Mouse (Mus musculus): Measurements from ENCODE around the gene Sytl1. TPM values are rescaled to one million over a fixed set of nuclear protein-coding genes. Genes with fewer than 3 reads are reported as not detected.
A peak's percentile ranks its signal among the peaks of the same experiment; 100 is the strongest.

The Sytl1 gene
- polyA plus RNA-seq, 1 experiment from 2014 or later, result 0.56 TPM

DNA sequence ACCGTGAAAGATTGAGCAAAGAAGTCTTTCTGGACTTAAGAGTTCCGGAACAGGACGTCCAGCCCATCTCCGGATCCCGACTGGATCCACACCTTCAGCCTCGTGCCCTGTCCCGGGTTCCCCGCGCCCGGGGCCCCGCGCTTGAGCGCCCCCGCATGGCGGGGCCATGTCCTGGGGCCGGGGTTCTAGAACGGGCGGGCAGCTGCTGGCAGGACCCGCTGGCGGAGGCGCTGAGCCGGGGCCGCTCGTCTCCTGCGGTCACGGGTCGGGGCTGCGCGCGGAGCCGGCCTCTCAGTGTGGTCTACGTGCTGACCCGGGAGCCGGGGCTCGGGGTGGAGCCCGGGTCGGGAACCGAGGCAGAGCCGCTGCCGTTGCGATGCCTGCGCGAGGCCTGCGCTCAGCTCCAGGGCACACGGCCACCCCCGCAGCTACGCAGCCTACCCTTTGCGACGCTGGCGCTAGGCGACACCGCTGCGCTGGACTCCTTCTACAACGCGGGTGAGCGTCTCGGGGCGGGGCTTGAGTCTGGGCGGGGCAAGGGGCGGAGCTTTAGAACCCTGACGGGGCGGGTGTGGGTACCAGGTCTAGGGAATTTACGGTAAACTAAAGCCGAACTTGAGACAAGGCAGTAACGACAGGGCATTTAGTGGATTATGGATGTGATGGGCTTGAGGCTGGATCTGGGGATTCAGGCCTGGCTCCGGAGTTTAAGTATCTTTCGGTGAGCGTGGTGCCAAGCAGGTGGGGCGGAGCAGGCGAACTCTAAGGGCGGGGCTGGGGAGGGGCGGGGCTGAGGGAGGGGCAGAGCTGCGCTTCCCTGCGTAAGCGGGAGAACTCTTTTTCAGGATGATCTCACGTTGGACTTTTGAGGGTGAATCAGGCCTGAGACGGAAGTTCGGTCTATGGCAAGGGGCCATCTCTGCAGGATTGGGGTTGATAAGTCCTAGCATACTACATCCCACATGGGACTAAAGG, 21.7 kb downstream of the Sytl1 start:
- peak overlapping the region; percentile 36; the same call in 1 of the 2 replicates for H3K9ac ChIP-seq
- peaks cover 11% of the 10 kb centered on the region for H3K4me1 ChIP-seq
- WGBS, result under 1% methylated on average over 78 of the region's 78 CpGs
- H3K36me3 ChIP-seq (replicated peaks), result no peaks in the 10 kb centered on the region
- H3K4me2 ChIP-seq, result peak overlapping the region; percentile 74
- no peak overlapping the region for H3K27ac ChIP-seq
- peaks cover 53% of the 10 kb centered on the region for H3K27me3 ChIP-seq (replicated peaks)
- peak overlapping the region; percentile 49 for H3K4me3 ChIP-seq
- peak; percentile 91 for ATAC-seq (replicated peaks)
- H3K9me3 ChIP-seq, result no peaks in the 10 kb centered on the region

GRCm38 (mm10) chr4:133240490-133240921, 22.4 kb downstream of the Sytl1 start, which contains the start of gene Map3k6:
TSS of gene Map3k6 (plus strand) at chr4:133240818.
- peaks cover 11% of the 10 kb centered on the region for H3K4me1 ChIP-seq
- peak within 1 kb of the TSS; percentile 49 for H3K4me3 ChIP-seq
- WGBS, result 9% methylated on average over 16 of the region's 16 CpGs
- no peaks in the 10 kb centered on the region for H3K36me3 ChIP-seq (replicated peaks)
- peak within 1 kb of the TSS; percentile 36; the same call in 1 of the 2 replicates for H3K9ac ChIP-seq
- peak within 1 kb of the TSS; percentile 74 for H3K4me2 ChIP-seq
- no peaks in the 10 kb centered on the region for H3K9me3 ChIP-seq
- ATAC-seq (replicated peaks), result 0 out of 2 replicates have a peak, but pooled peaks have one; percentile 21
- no peak within 1 kb of the TSS for H3K27ac ChIP-seq
- peaks cover 50% of the 10 kb centered on the region for H3K27me3 ChIP-seq (replicated peaks)

DNA sequence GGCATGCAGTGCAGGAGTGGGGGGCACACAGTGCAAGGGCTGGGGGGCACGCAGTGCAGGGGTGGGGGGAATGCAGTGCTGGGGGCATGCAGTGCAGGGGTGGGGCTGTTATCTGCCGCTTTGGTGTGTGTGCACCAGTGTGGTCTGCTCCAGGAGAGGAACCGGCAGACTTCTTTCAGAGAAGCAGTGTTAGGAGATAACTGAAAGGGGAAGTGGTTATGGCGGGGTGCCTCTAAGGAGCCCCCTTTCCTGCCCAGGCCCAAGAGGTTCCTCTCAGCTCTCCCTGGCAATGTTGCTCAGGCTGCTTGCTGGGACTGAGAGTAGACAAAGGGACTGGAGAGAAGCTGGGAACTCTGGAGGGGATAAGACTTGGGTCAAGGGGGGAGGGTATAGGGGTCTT, 25.0 kb downstream of the Sytl1 start:
- Histone ChIP-seq H3K36me3 (replicated peaks) (no peaks in the 10 kb centered on the region), H3K4me1 (peaks cover 11% of the 10 kb centered on the region), H3K27ac (no peak overlapping the region), H3K4me3 (no peak overlapping the region), H3K4me2 (no peak overlapping the region), H3K9ac (no peak overlapping the region), H3K27me3 (replicated peaks) (peaks cover 34% of the 10 kb centered on the region), H3K9me3 (no peaks in the 10 kb centered on the region)
- WGBS, result 84% methylated on average over 4 of the region's 4 CpGs
- ATAC-seq (replicated peaks), result no peak

DNA sequence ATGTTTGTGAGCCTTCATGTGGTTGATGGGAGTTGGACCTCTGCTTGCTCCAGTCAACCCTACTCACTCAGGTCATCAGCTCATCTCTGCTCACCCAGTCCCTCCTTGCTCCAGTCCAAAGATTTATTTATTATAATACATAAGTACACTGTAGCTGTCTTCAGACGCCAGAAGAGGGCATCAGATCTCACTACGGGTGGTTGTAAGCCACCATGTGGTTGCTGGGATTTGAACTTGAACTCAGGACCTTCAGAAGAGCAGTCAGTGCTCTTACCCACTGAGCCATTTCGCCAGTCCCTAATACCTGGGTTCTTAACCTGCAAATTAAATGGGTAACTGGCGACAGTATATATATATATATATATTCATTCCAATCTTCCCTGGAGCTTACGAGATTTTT, 27.5 kb downstream of the Sytl1 start:
- H3K27me3 ChIP-seq (replicated peaks), result peaks cover 13% of the 10 kb centered on the region
- no peak for ATAC-seq (replicated peaks)
- no peak overlapping the region for H3K4me2 ChIP-seq
- no peak overlapping the region for H3K27ac ChIP-seq
- no peaks in the 10 kb centered on the region for H3K36me3 ChIP-seq (replicated peaks)
- H3K9me3 ChIP-seq, result no peaks in the 10 kb centered on the region
- 76% methylated on average over 5 of the region's 5 CpGs for WGBS
- no peak overlapping the region for H3K9ac ChIP-seq
- H3K4me1 ChIP-seq, result no peaks in the 10 kb centered on the region
- H3K4me3 ChIP-seq, result no peak overlapping the region

DNA sequence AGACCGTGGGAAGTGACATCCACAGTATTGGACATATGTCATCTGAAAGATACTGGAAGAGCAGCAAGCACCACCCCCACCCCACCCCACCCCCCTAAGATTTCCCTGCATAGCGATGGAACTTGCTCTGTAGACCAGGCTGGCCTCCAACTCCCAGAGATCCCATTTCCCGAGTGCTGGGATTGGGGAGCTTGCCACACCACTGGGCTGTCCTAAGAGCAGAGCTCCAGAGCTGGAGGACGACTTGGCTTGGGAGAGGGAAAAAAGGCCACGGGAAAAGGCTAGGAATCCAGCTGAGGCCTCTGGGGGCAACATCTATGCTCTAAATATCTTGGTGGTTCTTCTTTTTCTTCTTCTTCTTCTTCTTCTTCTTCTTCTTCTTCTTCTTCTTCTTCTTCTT, 28.1 kb downstream of the Sytl1 start:
- H3K9me3 ChIP-seq, result no peaks in the 10 kb centered on the region
- no peak overlapping the region for H3K9ac ChIP-seq
- peaks cover 6% of the 10 kb centered on the region for H3K27me3 ChIP-seq (replicated peaks)
- H3K4me1 ChIP-seq, result no peaks in the 10 kb centered on the region
- H3K4me2 ChIP-seq, result no peak overlapping the region
- 61% methylated on average over 5 of the region's 5 CpGs for WGBS
- no peaks in the 10 kb centered on the region for H3K36me3 ChIP-seq (replicated peaks)
- no peak for ATAC-seq (replicated peaks)
- no peak overlapping the region for H3K27ac ChIP-seq
- H3K4me3 ChIP-seq, result no peak overlapping the region

GRCm38 (mm10) chr4:133233285-133233976, 29.5 kb downstream of the Sytl1 start:
- H3K4me2 ChIP-seq, result no peak overlapping the region
- H3K27me3 ChIP-seq (replicated peaks), result no peaks in the 10 kb centered on the region
- H3K9me3 ChIP-seq, result no peaks in the 10 kb centered on the region
- 44% methylated on average over 10 of the region's 10 CpGs for WGBS
- ATAC-seq (replicated peaks), result no peak
- H3K4me1 ChIP-seq, result no peaks in the 10 kb centered on the region
- H3K4me3 ChIP-seq, result no peak overlapping the region
- no peak overlapping the region for H3K27ac ChIP-seq
- no peak overlapping the region for H3K9ac ChIP-seq
- H3K36me3 ChIP-seq (replicated peaks), result no peaks in the 10 kb centered on the region

GRCm38 (mm10) chr4:133229582-133229981, 33.3 kb downstream of the Sytl1 start:
- no peak overlapping the region for H3K27ac ChIP-seq
- no peak overlapping the region for H3K4me3 ChIP-seq
- ATAC-seq (replicated peaks), result no peak
- H3K4me2 ChIP-seq, result no peak overlapping the region
- H3K4me1 ChIP-seq, result no peaks in the 10 kb centered on the region
- H3K9ac ChIP-seq, result no peak overlapping the region
- H3K27me3 ChIP-seq (replicated peaks), result no peaks in the 10 kb centered on the region
- no peaks in the 10 kb centered on the region for H3K9me3 ChIP-seq
- WGBS, result 58% methylated on average over 8 of the region's 8 CpGs
- H3K36me3 ChIP-seq (replicated peaks), result no peaks in the 10 kb centered on the region

GRCm38 (mm10) chr4:133227636-133228035, 35.3 kb downstream of the Sytl1 start:
- Histone ChIP-seq H3K9ac (no peak overlapping the region), H3K4me2 (no peak overlapping the region), H3K4me1 (peaks cover 2% of the 10 kb centered on the region; the same call in 1 of the 2 replicates), H3K27me3 (replicated peaks) (no peaks in the 10 kb centered on the region), H3K4me3 (no peak overlapping the region), H3K27ac (no peak overlapping the region), H3K36me3 (replicated peaks) (no peaks in the 10 kb centered on the region), H3K9me3 (no peaks in the 10 kb centered on the region)
- 50% methylated on average over 8 of the region's 8 CpGs for WGBS
- no peak for ATAC-seq (replicated peaks)

DNA sequence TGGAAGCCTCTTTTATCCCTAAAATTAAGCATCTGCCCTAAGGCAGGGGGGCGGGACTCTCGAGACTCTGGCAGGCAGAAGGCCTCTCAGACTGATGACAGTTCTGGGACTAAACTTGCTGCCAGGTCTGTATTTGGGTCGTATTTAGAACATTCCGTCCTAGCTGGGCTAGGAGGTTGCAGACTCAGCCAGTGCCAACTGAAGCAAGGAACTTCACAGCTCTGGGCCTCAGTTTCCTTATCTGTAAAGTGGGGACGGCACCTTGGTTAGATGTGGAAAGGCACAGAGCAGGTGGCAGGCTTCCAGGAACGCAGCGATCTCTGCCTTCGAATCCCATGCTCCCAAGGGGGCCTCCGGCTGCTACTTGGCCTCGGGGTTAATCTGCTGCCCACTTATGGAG, 36.8 kb downstream of the Sytl1 start:
- Histone ChIP-seq H3K9me3 (no peaks in the 10 kb centered on the region), H3K27ac (no peak overlapping the region), H3K27me3 (replicated peaks) (peaks cover 8% of the 10 kb centered on the region), H3K36me3 (replicated peaks) (no peaks in the 10 kb centered on the region), H3K4me3 (no peak overlapping the region), H3K4me2 (no peak overlapping the region), H3K4me1 (peaks cover 4% of the 10 kb centered on the region; the same call in 1 of the 2 replicates), H3K9ac (no peak overlapping the region)
- 70% methylated on average over 10 of the region's 10 CpGs for WGBS
- ATAC-seq (replicated peaks), result no peak

DNA sequence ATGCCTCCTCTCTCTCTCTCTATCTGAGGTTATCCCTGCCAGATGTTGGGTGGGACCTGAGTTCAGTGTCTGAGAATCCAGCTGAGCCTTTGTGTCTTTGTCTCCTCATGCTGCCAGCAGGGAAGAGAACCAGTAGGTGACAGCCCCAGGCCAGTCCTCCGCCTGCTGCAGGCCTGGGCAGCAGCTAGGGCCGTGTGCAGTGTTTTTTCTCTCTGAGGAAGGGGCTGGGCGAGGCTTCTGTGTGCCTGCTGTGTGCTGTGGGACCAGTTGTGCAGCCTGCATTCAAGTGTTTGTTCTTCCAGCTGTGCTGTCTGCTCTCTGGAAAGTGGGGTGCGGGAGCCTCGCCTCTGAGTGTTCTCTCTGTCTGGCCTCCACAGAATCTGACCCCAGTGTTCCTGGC, 39.0 kb downstream of the Sytl1 start:
- Histone ChIP-seq H3K4me3 (no peak overlapping the region), H3K36me3 (replicated peaks) (no peaks in the 10 kb centered on the region), H3K4me2 (no peak overlapping the region), H3K4me1 (peaks cover 9% of the 10 kb centered on the region), H3K9me3 (no peaks in the 10 kb centered on the region), H3K27ac (no peak overlapping the region), H3K9ac (no peak overlapping the region), H3K27me3 (replicated peaks) (peaks cover 23% of the 10 kb centered on the region)
- ATAC-seq (replicated peaks), result no peak
- 42% methylated on average over 5 of the region's 5 CpGs for WGBS

GRCm38 (mm10) chr4:133221701-133222100, 41.2 kb downstream of the Sytl1 start:
- 85% methylated on average over 8 of the region's 8 CpGs for WGBS
- peaks cover 23% of the 10 kb centered on the region for H3K27me3 ChIP-seq (replicated peaks)
- H3K4me2 ChIP-seq, result no peak overlapping the region
- peaks cover 12% of the 10 kb centered on the region for H3K4me1 ChIP-seq
- no peaks in the 10 kb centered on the region for H3K9me3 ChIP-seq
- no peak overlapping the region for H3K9ac ChIP-seq
- H3K36me3 ChIP-seq (replicated peaks), result no peaks in the 10 kb centered on the region
- H3K27ac ChIP-seq, result no peak overlapping the region
- H3K4me3 ChIP-seq, result no peak overlapping the region
- no peak for ATAC-seq (replicated peaks)

DNA sequence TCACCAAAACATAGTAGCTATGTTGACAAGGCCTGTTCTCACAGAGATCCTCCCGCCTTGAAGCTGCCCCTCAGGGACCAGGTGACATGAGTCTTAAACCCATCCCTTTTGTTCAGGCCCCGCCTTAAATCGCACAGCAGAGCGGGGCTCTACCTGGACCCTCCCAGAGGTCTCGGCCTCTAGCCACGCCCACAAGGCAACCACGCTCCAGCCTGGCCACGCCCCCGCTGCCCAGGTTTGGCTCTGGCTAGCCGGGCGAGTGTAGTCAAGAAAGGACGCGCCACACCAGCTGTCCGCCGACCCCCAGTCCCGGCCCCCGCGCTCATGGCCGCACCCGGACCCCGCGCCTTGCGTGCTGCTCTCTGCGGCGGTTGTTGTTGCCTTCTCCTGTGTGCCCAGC, 42.3 kb downstream of the Sytl1 start:
- Histone ChIP-seq H3K27ac (no peak overlapping the region), H3K9me3 (no peaks in the 10 kb centered on the region), H3K27me3 (replicated peaks) (peaks cover 23% of the 10 kb centered on the region), H3K9ac (peak overlapping the region; percentile 38; the same call in 1 of the 2 replicates), H3K4me1 (peaks cover 12% of the 10 kb centered on the region), H3K36me3 (replicated peaks) (no peaks in the 10 kb centered on the region), H3K4me2 (peak overlapping the region; percentile 64), H3K4me3 (peak overlapping the region; percentile 33)
- WGBS, result 4% methylated on average over 25 of the region's 25 CpGs
- ATAC-seq (replicated peaks), result peak; percentile 45; the same call in 1 of the 2 replicates

Measured in midbrain, embryonic 15.5 days (tissue).